Mouse (Mus musculus) kidney, adult 9 months (tissue): ENCODE data around the gene Nos2.
"Not testable (repeated sequence)": the region's sequence is repeated elsewhere in the genome, so short reads cannot be mapped to it uniquely, and the experiment has no call there.

ENCODE experiments used
- DNase-seq: peaks from one replicate; pipeline ENCODE4 v3.0.0; 2022

Gene Nos2

DNA sequence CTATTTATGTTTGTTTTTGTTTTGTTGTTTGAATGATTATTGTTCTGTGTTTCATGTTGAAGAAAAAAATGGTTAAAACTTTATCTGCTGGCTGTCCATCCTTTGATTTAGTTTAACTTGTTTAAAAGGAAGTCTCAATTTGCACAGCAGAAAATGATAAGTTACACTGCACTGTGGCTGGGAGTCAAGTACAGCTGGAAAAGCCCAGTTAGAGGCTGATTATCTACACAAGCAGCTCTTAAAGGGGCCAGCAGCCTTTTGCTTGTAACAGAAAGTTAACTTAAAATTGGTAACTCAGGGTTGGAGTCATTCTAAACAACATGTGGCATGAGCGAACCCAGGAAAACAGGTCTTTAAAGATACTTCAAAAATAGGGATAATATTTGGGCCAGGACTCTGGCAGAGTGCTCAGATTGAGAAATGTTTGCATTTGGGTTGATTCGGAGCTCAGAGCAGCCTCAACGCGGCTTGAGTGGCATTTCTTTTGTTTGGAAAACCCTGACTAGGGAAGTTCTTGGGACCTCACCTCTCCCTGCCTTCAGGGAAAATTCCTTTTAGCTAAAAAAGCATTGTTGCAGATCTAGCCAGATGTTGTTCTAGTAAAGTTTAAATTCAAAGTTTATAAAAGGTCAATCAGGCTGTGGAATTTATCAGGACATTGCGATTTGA is 70.4 kb downstream of the Nos2 start:
- DNase-seq: not testable (repeated sequence)

DNA sequence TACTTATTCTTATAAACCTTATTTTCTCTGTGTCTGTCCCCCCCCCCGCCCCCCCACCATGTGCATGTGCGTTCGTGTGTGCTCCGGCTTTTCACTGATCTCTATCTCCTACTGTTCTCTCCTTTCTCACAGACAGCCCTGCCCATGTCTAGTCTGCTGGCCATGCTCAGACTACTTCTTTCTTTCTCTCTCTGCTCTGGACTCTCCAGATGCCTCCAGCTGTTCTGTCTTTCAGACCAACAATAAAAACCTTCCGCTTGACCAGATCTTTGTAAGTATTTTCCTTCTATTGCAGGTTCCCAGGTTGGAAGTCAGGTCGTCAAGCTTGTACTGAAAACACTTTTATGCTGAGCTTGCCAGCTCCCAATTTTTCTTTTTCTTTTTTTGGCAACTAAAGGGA is 78.5 kb downstream of the Nos2 start:
- DNase-seq: no peak

DNA sequence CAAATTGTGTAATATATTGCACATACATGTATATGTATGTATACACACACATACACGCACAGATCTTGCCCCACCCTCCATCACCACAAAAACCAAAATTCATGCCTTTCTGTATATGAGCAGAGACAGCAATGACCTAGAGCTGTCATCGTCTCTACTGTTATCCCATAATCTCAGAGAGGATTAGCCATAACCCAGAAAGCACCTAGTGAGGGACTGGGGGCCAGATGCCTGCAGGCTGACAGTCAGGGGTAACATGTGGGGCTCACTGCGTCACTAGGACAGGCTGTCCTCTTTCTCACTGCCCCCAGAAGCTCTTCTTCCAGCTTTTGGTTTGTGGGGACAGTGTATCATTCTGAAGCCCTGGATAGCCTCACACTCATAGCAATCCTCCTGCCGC is 81.3 kb downstream of the Nos2 start:
- no peak for DNase-seq

- no peak for DNase-seq
Measured at GRCm38 (mm10) chr11:79002551-79002951, 82.0 kb downstream of the Nos2 start.

GRCm38 (mm10) chr11:79003053-79003768 is 82.6 kb downstream of the Nos2 start:
- DNase-seq: peak; percentile 13

- no peak for DNase-seq
Measured at GRCm38 (mm10) chr11:79003769-79004638, 83.4 kb downstream of the Nos2 start.

- DNase-seq: no peak
Measured at GRCm38 (mm10) chr11:79005578-79006394, 85.2 kb downstream of the Nos2 start.

DNA sequence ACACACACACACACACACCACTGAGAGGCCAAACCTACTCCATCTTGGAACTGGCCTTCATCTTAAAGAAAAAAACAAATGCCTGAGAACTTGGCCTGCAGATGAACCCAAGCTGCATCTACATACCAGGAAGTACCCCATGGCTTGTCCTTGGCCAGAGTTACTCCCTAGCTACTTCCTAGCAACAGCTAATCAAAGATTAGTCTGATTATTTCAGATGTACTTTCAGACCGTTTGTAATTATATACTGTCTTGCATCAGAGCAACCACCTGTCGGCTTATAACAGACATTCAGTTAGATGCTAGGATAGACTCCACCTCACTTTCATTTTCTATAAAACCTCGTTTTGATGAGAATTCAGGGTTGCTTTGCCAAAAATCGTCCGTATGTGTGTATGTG is 85.8 kb downstream of the Nos2 start:
- DNase-seq: no peak

DNA sequence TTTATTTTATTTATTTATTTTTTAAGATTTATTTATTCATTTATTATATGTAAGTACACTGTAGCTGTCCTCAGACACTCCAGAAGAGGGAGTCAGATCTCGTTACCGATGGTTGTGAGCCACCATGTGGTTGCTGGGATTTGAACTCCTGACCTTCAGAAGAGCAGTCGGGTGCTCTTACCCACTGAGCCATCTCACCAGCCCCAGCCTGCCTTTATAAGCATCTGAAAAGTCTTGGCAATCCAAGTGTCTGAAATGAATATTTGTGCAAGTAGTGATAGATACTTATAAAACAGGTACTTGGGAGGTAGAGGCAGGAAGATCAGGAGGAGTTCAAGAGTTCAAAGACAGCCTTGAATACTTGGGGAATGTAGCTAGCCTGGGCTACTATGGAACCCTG is 86.8 kb downstream of the Nos2 start:
- not testable (repeated sequence) for DNase-seq

GRCm38 (mm10) chr11:79008007-79008775 is 87.6 kb downstream of the Nos2 start:
- DNase-seq: no peak

DNA sequence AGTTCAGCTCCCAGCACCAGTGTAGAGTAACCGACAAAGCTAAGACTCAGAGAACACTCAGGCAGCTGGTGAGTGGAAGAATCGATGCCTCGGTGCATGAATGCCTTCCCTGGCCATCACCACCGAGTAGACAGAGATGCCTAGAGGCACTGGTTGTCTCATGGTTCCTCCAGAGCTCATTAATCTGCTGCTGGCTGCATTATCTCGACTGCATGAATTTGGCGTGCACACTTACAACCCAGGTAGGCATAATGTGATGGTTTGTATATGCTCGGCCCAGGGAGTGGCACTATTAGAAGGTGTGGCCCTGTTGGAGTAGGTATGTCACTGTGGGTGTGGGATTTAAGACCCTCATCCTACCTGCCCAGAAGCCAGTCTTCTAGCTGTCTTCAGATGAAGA is 88.3 kb downstream of the Nos2 start:
- DNase-seq: no peak
